Mouse (Mus musculus) spleen, adult 2 months (tissue): ENCODE measurements at regions not wholly inside any gene's neighbourhood (a gene's known extent, or its start where the extent isn't known, plus 50 kb on each side); places are given as distances from the start of the nearest gene placed in this dataset.

ENCODE experiments used
- DNase-seq, 2 experiments: peaks; one replicate each; pipeline versions ENCODE4 v3.0.0 to v3.0.0-alpha.2; 2012 to 2021; ENCODE audit warnings: low spot score in 2 of 2, low read depth in 1 of 2
- H3K27ac ChIP-seq: fragments of 200-500 bp; 2 replicates; pipeline ENCODE4 v1.5.1; 2012; ENCODE audit warnings: low read length, inconsistent platforms; ENCODE audit not compliant: insufficient read depth
- H3K27me3 ChIP-seq: fragments of 200-500 bp; 2 replicates; pipeline ENCODE4 v1.6.1; 2012; ENCODE audit warnings: mild to moderate bottlenecking, moderate library complexity, low read length, inconsistent platforms; ENCODE audit not compliant: control insufficient read depth, insufficient read depth
- H3K36me3 ChIP-seq: fragments of 200-500 bp; 2 replicates; pipeline ENCODE4 v1.6.1; 2012; ENCODE audit warnings: mild to moderate bottlenecking, low read length, inconsistent platforms; ENCODE audit not compliant: control insufficient read depth, insufficient read depth
- H3K4me1 ChIP-seq: fragments of 200-500 bp; 2 replicates; pipeline ENCODE4 v1.6.1; 2011; ENCODE audit warnings: inconsistent platforms; ENCODE audit not compliant: control insufficient read depth, insufficient read depth, insufficient read length
- H3K4me3 ChIP-seq: fragments of 200-500 bp; 2 replicates; pipeline ENCODE4 v1.5.1; 2011; ENCODE audit warnings: mild to moderate bottlenecking, inconsistent platforms; ENCODE audit not compliant: insufficient read depth, insufficient read length; ENCODE audit errors: extremely low read depth
- CTCF ChIP-seq: fragments of 200-500 bp; IDR thresholded peaks from 2 replicates; pipeline ENCODE4 v1.5.1; 2011; ENCODE audit warnings: mild to moderate bottlenecking, inconsistent platforms; ENCODE audit not compliant: insufficient read depth, insufficient read length, insufficient replicate concordance; ENCODE audit errors: extremely low read depth
- POLR2A ChIP-seq: fragments of 200-500 bp; IDR thresholded peaks from 2 replicates; pipeline ENCODE4 v1.6.1; 2011; ENCODE audit warnings: low read depth, low read length, inconsistent platforms
- WGBS: fragments of 180-500 bp; shearing (Covaris S2); methylation state at CpG from one replicate; pipeline ENCODE4 v1.1.7; 2018; 5-methylcytosine and 5-hydroxymethylcytosine counted together

- no peak overlapping the region for H3K4me3 ChIP-seq
- H3K4me1 ChIP-seq: no peaks in the 10 kb centered on the region
- no peak overlapping the region for H3K27ac ChIP-seq
- no peak for DNase-seq
- 79% methylated on average over 7 of the region's 7 CpGs for WGBS
- no peak for TF ChIP-seq POLR2A
- no peaks in the 10 kb centered on the region for H3K27me3 ChIP-seq
- no peaks in the 10 kb centered on the region for H3K36me3 ChIP-seq
Observed at GRCm38 (mm10) chr8:87311282-87311681, 161.1 kb downstream of the Cbln1 start.

- Histone ChIP-seq H3K4me1 (no peaks in the 10 kb centered on the region), H3K27me3 (no peaks in the 10 kb centered on the region), H3K4me3 (no peak overlapping the region), H3K27ac (no peak overlapping the region), H3K36me3 (no peaks in the 10 kb centered on the region)
- WGBS: 71% methylated on average over 3 of the region's 3 CpGs
- DNase-seq: no peak
- no peak for TF ChIP-seq CTCF
- TF ChIP-seq POLR2A: no peak
Observed at GRCm38 (mm10) chr8:87308311-87308710, 164.1 kb downstream of the Cbln1 start.

GRCm38 (mm10) chr8:87305001-87305400, 167.4 kb downstream of the Cbln1 start:
- WGBS: 82% methylated on average over 6 of the region's 6 CpGs
- no peak overlapping the region for H3K27ac ChIP-seq
- no peak for DNase-seq
- no peaks in the 10 kb centered on the region for H3K4me1 ChIP-seq
- H3K4me3 ChIP-seq: no peak overlapping the region
- H3K27me3 ChIP-seq: no peaks in the 10 kb centered on the region
- no peaks in the 10 kb centered on the region for H3K36me3 ChIP-seq
- TF ChIP-seq POLR2A (no peak), CTCF (no peak)

- no peak for TF ChIP-seq CTCF
- no peak for TF ChIP-seq POLR2A
- no peak overlapping the region for H3K4me3 ChIP-seq
- DNase-seq: no peak
- H3K27ac ChIP-seq: no peak overlapping the region
- H3K27me3 ChIP-seq: no peaks in the 10 kb centered on the region
- 81% methylated on average over 5 of the region's 5 CpGs for WGBS
- no peaks in the 10 kb centered on the region for H3K36me3 ChIP-seq
- H3K4me1 ChIP-seq: no peaks in the 10 kb centered on the region
Observed at GRCm38 (mm10) chr8:87303522-87303921, 168.9 kb downstream of the Cbln1 start.

GRCm38 (mm10) chr8:87297761-87298160, 174.6 kb downstream of the Cbln1 start:
- Histone ChIP-seq H3K36me3 (no peaks in the 10 kb centered on the region), H3K4me1 (no peaks in the 10 kb centered on the region), H3K27me3 (no peaks in the 10 kb centered on the region), H3K4me3 (no peak overlapping the region), H3K27ac (no peak overlapping the region)
- TF ChIP-seq CTCF (no peak), POLR2A (no peak)
- WGBS: 88% methylated on average over 6 of the region's 6 CpGs
- no peak for DNase-seq

GRCm38 (mm10) chr8:87297331-87297730, 175.1 kb downstream of the Cbln1 start:
- no peak for DNase-seq
- WGBS: 83% methylated on average over 3 of the region's 3 CpGs
- TF ChIP-seq POLR2A: no peak
- TF ChIP-seq CTCF: no peak
- no peaks in the 10 kb centered on the region for H3K36me3 ChIP-seq
- H3K27ac ChIP-seq: no peak overlapping the region
- H3K4me1 ChIP-seq: no peaks in the 10 kb centered on the region
- no peaks in the 10 kb centered on the region for H3K27me3 ChIP-seq
- no peak overlapping the region for H3K4me3 ChIP-seq

- H3K27ac ChIP-seq: no peak overlapping the region
- H3K4me1 ChIP-seq: no peaks in the 10 kb centered on the region
- 87% methylated on average over 8 of the region's 8 CpGs for WGBS
- no peaks in the 10 kb centered on the region for H3K27me3 ChIP-seq
- TF ChIP-seq POLR2A (no peak), CTCF (no peak)
- H3K36me3 ChIP-seq: no peaks in the 10 kb centered on the region
- DNase-seq: no peak
- no peak overlapping the region for H3K4me3 ChIP-seq
Observed at GRCm38 (mm10) chr8:87286059-87286458, 186.3 kb downstream of the Cbln1 start.

GRCm38 (mm10) chr8:87284356-87284755, 188.1 kb downstream of the Cbln1 start:
- no peaks in the 10 kb centered on the region for H3K27me3 ChIP-seq
- no peak for DNase-seq
- no peak overlapping the region for H3K27ac ChIP-seq
- TF ChIP-seq CTCF (no peak), POLR2A (no peak)
- 9% methylated on average over 4 of the region's 4 CpGs for WGBS
- no peaks in the 10 kb centered on the region for H3K36me3 ChIP-seq
- no peaks in the 10 kb centered on the region for H3K4me1 ChIP-seq
- H3K4me3 ChIP-seq: no peak overlapping the region
